Mouse (Mus musculus) olfactory bulb, adult 2 months (tissue): ENCODE results near the gene Metap2.

Experiments
- CTCF ChIP-seq: fragments of 200-500 bp; IDR thresholded peaks from 2 replicates; pipeline ENCODE4 v1.5.1; 2012; ENCODE audit warnings: low read depth, mild to moderate bottlenecking, low read length, moderate library complexity; ENCODE audit not compliant: insufficient read depth
- POLR2A ChIP-seq: fragments of 200-500 bp; IDR thresholded peaks from 2 replicates; pipeline ENCODE4 v1.6.1; 2012; ENCODE audit warnings: mild to moderate bottlenecking, low read depth, low read length, moderate library complexity; ENCODE audit not compliant: insufficient read depth

- no peak for TF ChIP-seq CTCF
- no peak for TF ChIP-seq POLR2A
Measured at GRCm38 (mm10) chr10:93933980-93934379, 37.1 kb upstream of the Metap2 start.
